Mouse (Mus musculus): ENCODE data around the gene Colec11. TPM values are rescaled to one million over a fixed set of nuclear protein-coding genes. Genes with fewer than 3 reads are reported as not detected.
A peak's percentile ranks its signal among the peaks of the same experiment; 100 is the strongest.

The Colec11 gene
- total and polyA plus RNA-seq, 3 experiments: not detected

- in situ Hi-C loops (cut with MboI; ENCODE audit: low pct_ligation_motif_present, low pct_unique_long_range_greater_than_20kb, low sequenced_read_pairs): no loop called here
- Histone ChIP-seq H3K9ac (ENCODE audit: insufficient read depth, low read depth) (no peak overlapping the region), H3K4me1 (ENCODE audit: control insufficient read depth in 1 of 2, insufficient read depth in 2 of 2) (0 out of 4 replicates have a peak, but pooled peaks cover 0 to 3% of the 10 kb centered on the region in 2 experiments), H3K79me2 (replicated peaks; ENCODE audit: control insufficient read depth, extremely low read depth, insufficient read depth, poor library complexity, severe bottlenecking) (no peaks in the 10 kb centered on the region), H3K27ac (ENCODE audit: insufficient read depth, low read depth) (no peak overlapping the region), H3K27me3 (replicated peaks) (peaks cover 40% of the 10 kb centered on the region), H3K4me3 (replicated peaks in 1 of 3; ENCODE audit: low read depth in 2 of 3, low read length in 2 of 3, poor library complexity in 1 of 3) (no peak overlapping the region), H3K36me3 (replicated peaks in 1 of 2; ENCODE audit: control insufficient read depth in 1 of 2, insufficient read depth in 1 of 2, low read length in 1 of 2) (no peaks in the 10 kb centered on the region), H3K4me2 (ENCODE audit: insufficient read depth, low read depth, poor library complexity, severe bottlenecking) (peak overlapping the region; percentile 45; the same call in 1 of the 2 replicates), H3K9me3 (replicated peaks; ENCODE audit: low read length) (no peaks in the 10 kb centered on the region)
- dilution Hi-C loops (cut with MboI; ENCODE audit: extremely low pct_ligation_motif_present, extremely low pct_unique_long_range_greater_than_20kb, low sequenced_read_pairs): no loop called here
- 0 out of 4 replicates have a peak, but pooled peaks of 1 of the 2 experiments have one; percentile 1 for TF ChIP-seq CTCF (conservative IDR thresholded peaks at IDR 0.05 in 1 of 2, IDR thresholded peaks at IDR 0.05 in 1 of 2; ENCODE audit: low read depth in 2 of 2, low read length in 2 of 2)
- no peak for TF ChIP-seq MAZ (IDR thresholded peaks at IDR 0.05; ENCODE audit: low read depth, low read length)
- no peak for TF ChIP-seq ZKSCAN1 (IDR thresholded peaks at IDR 0.05; ENCODE audit: borderline replicate concordance, low read depth, low read length)
- no peak for TF ChIP-seq EP300 (IDR thresholded peaks at IDR 0.05; ENCODE audit: low read length)
- no peak for DNase-seq (ENCODE audit: extremely low read depth)
Observed at GRCm38 (mm10) chr12:28621451-28622166, 1.6 kb downstream of the Colec11 start.

DNA sequence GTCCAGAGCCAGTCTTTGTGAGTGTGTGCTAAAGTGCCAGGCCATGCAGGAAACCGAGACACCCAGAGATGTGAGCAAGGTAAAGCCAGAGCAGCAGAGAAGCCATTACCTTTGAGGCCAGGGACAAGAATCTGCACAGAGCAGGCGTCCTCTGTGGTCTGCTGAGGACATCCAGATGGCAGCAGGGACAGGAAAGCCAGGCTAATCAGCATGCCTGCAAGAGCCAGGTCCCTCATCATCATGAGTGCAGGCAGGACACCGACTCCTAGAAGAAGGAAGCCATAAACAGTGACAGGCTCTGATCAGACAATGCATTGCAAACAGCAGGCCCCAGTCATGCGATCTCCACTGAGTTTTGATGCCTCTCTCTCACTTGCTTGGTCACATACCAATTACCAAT, 5.9 kb downstream of the Colec11 start:
- 0 out of 4 replicates have a peak, but pooled peaks cover 0 to 3% of the 10 kb centered on the region in 2 experiments for H3K4me1 ChIP-seq (ENCODE audit: control insufficient read depth in 1 of 2, insufficient read depth in 2 of 2)
- TF ChIP-seq POLR2AphosphoS2 (IDR thresholded peaks at IDR 0.05; ENCODE audit: low read depth, low read length) (no peak), NRF1 (IDR thresholded peaks at IDR 0.05; ENCODE audit: low read depth, low read length) (no peak), IRF4 (IDR thresholded peaks at IDR 0.05; ENCODE audit: low read depth, low read length) (no peak), TBP (conservative IDR thresholded peaks at IDR 0.05; ENCODE audit: low read depth, low read length) (no peak), POLR2A (IDR thresholded peaks at IDR 0.05; ENCODE audit: low read depth, low read length) (no peak), RCOR1 (conservative IDR thresholded peaks at IDR 0.05; ENCODE audit: low read depth, low read length) (no peak), MEF2A (IDR thresholded peaks at IDR 0.05; ENCODE audit: borderline replicate concordance, low read depth, low read length) (no peak), E2F4 (IDR thresholded peaks at IDR 0.05; ENCODE audit: insufficient replicate concordance, low read depth, low read length) (no peak), CTCF (conservative IDR thresholded peaks at IDR 0.05 in 1 of 2, IDR thresholded peaks at IDR 0.05 in 1 of 2; ENCODE audit: low read depth in 2 of 2, low read length in 2 of 2) (no peak), KAT2A (IDR thresholded peaks at IDR 0.05; ENCODE audit: insufficient replicate concordance, low read length) (no peak), JUND (conservative IDR thresholded peaks at IDR 0.05; ENCODE audit: low read depth, low read length) (no peak), BHLHE40 (IDR thresholded peaks at IDR 0.05; ENCODE audit: low read depth, low read length) (no peak), MAFK (IDR thresholded peaks at IDR 0.05; ENCODE audit: insufficient replicate concordance, low read length) (no peak), MAX (IDR thresholded peaks at IDR 0.05; ENCODE audit: low read length) (no peak), CHD1 (IDR thresholded peaks at IDR 0.05; ENCODE audit: low read depth, low read length) (no peak), MAZ (IDR thresholded peaks at IDR 0.05; ENCODE audit: low read depth, low read length) (no peak), USF1 (IDR thresholded peaks at IDR 0.05; ENCODE audit: low read depth, low read length) (no peak)
- no peak overlapping the region for H3K4me2 ChIP-seq (ENCODE audit: insufficient read depth, low read depth, poor library complexity, severe bottlenecking)
- DNase-seq (ENCODE audit: extremely low read depth): no peak
- no peaks in the 10 kb centered on the region for H3K36me3 ChIP-seq (replicated peaks in 1 of 2; ENCODE audit: control insufficient read depth in 1 of 2, insufficient read depth in 1 of 2, low read length in 1 of 2)
- H3K27me3 ChIP-seq (replicated peaks): peaks cover 38% of the 10 kb centered on the region
- H3K4me3 ChIP-seq (replicated peaks in 1 of 3; ENCODE audit: low read depth in 2 of 3, low read length in 2 of 3, poor library complexity in 1 of 3): no peak overlapping the region
- in situ Hi-C loops (cut with MboI; ENCODE audit: low pct_ligation_motif_present, low pct_unique_long_range_greater_than_20kb, low sequenced_read_pairs): no loop called here
- dilution Hi-C loops (cut with MboI; ENCODE audit: extremely low pct_ligation_motif_present, extremely low pct_unique_long_range_greater_than_20kb, low sequenced_read_pairs): no loop called here
- no peak overlapping the region for H3K27ac ChIP-seq (ENCODE audit: insufficient read depth, low read depth)
- H3K79me2 ChIP-seq (replicated peaks; ENCODE audit: control insufficient read depth, extremely low read depth, insufficient read depth, poor library complexity, severe bottlenecking): no peaks in the 10 kb centered on the region
- no peaks in the 10 kb centered on the region for H3K9me3 ChIP-seq (replicated peaks; ENCODE audit: low read length)
- H3K9ac ChIP-seq (ENCODE audit: insufficient read depth, low read depth): no peak overlapping the region

Data from CH12.LX (cell line).